Mouse (Mus musculus) cerebellum, postnatal 36 days (tissue): Measurements from ENCODE around the gene Slc4a5.
A peak's percentile ranks its signal among the peaks of the same experiment; 100 is the strongest.

Source experiments
- DNase-seq, 2 experiments: peaks; one replicate each; pipeline ENCODE4 v3.0.0; 2021 to 2022; ENCODE audit warnings: mixed read lengths in 2 of 2

Slc4a5 gene

GRCm38 (mm10) chr6:83233306-83233705 lies 13.7 kb downstream of the Slc4a5 start:
- DNase-seq: no peak

- DNase-seq: no peak
Measured at GRCm38 (mm10) chr6:83234280-83234741, 14.7 kb downstream of the Slc4a5 start.

DNA sequence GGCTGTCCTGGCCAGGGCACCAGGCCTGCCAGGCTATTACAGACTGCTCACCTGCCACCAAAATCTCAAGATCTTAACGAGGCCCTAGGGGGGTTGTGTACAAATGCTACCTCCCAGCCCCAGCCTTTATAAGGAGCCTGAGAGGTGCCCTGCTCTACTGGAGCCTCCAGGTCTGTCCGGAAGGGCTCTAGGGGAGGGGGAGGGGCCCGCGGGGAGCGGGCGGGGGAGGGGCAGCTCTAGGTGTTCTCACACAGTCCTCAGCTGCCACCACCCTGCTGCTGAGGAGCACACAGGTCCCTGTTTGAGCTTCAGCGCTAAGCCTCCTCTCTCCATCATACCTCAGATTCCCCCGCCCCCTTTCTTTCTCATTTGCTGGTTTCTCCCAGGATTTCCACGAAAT lies 17.5 kb downstream of the Slc4a5 start:
- no peak for DNase-seq

- DNase-seq: no peak
Measured at GRCm38 (mm10) chr6:83244422-83245061, 24.9 kb downstream of the Slc4a5 start.

DNA sequence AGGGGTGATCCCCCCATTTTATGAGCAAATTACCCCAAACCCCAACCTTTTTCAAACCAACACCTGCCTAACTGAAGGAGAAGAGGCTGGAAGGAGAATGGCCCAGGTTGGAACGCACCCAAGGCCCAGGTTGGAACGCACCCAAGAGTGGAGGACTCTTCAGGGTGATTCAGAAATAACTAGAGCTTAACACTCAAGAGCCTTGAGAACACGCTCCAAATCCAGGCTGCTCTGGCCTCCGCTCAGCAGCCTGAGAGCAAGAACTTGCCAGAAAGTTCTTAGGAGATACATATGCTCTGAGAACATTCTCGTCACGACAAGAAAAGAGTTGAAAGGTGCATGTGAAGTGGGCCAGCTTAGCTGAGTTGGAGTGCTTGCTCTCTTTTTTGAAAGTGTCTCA lies 25.5 kb downstream of the Slc4a5 start:
- peak; percentile 45 to 54 for DNase-seq

DNA sequence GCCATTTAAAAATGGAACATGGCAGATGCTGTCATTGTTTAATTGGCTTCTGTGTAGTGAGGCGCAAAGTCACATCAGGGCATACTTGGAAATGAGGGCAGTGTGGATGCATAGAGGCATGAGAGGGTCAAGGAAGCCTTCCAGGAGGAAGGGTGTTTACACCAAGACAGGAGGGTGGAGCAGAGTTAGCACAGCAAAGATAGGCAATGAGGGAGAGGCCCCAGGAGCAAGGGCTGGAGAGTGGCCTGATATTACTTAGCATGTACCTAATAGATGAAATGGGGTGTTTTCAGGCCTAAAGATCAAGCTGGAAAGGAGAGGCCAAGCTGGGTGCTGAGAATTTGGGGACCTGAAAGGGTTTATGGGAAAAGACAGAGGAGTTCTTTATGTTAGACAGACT lies 26.4 kb downstream of the Slc4a5 start:
- DNase-seq: no peak

- DNase-seq: no peak
Measured at GRCm38 (mm10) chr6:83246750-83247149, 27.1 kb downstream of the Slc4a5 start.

GRCm38 (mm10) chr6:83247153-83247552 lies 27.5 kb downstream of the Slc4a5 start:
- no peak for DNase-seq

- DNase-seq: no peak
Measured at GRCm38 (mm10) chr6:83254242-83254641, 34.6 kb downstream of the Slc4a5 start.

DNA sequence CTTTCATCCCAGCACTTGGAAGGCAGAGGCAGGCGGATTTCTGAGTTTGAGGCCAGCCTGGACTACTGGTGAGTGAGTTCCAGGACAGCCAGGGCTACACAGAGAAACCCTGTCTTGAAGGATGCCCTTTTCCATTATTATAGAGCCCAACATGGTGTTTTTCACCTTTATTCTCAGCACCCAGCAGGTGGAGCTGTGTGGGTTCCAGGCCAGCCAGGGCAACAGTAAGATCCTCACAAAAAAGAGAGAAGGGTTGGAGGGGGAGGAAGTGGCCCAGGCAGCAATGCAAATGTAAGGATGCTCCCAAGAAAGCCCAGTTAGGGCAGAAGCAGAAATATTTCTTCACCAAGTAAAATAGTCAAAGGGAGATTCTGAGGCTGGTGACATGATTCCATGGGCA lies 44.9 kb downstream of the Slc4a5 start:
- no peak for DNase-seq

GRCm38 (mm10) chr6:83265253-83265652 lies 45.6 kb downstream of the Slc4a5 start:
- no peak for DNase-seq

DNA sequence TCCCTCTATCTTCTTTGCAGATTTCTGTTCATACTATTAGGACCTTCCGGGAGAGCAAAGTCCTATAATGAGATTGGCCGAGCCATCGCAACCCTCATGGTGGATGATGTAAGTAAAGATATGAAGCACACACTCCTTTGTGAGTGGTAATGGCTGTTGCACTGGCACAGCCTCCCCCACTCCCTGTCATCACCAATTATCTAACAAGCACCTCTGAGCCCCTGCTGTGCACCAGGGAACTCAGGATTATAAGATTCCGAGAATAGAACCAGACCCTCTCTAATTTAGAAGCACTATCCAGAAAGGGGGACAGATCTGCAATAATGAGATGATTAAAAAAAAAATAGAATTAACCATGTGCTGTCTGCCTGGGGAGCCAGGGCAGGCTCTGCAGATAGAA lies 46.0 kb downstream of the Slc4a5 start:
- no peak for DNase-seq

DNA sequence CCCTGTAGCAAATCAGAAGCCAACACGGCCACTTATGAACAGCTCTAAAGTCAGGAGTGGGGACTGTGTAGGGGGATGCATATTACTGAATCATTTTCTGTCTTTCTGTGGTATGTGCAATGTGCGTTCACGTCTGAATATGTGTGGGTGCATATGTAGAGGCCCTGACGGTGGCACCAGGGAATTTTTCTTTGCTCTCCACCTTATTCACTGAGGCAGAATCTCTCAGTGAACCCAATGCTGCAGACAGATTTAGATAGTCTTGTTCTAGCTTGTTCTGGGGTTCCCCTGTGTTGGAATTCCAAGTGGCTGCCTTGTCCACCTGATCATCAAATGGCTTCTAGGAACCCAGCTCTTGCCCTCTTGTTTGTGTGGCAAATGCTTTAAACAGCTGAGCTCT lies 48.0 kb downstream of the Slc4a5 start:
- peak in 1 of 2 experiments; percentile 15 for DNase-seq

GRCm38 (mm10) chr6:83268144-83269010 lies 48.7 kb downstream of the Slc4a5 start:
- peak; percentile 89 to 91 for DNase-seq

DNA sequence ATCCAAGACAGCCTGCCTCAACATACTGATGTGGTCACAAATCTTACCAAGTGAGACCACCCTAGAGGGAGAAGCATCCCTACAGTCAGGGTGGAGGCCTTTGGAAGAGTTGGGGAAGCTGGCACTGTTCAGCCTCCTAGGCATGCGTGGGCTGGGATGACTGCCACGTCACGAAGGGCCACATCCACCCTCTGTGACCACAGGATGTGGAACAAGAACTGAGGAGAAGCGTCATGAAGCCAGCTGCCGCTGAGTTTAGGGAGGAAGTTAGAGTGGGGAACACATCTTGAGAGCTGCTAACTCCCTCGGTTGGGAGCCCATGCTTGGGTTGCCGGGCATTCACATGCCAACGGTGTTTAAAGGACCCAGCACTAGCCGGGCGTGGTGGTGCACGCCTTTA lies 54.1 kb downstream of the Slc4a5 start:
- DNase-seq: no peak

- no peak for DNase-seq
Measured at GRCm38 (mm10) chr6:83277151-83277550, 57.5 kb downstream of the Slc4a5 start.

- peak; percentile 23 to 24 for DNase-seq
Measured at GRCm38 (mm10) chr6:83278881-83279280, 59.3 kb downstream of the Slc4a5 start.

- DNase-seq: no peak
Measured at GRCm38 (mm10) chr6:83280256-83280955, 60.8 kb downstream of the Slc4a5 start.

- DNase-seq: no peak
Measured at GRCm38 (mm10) chr6:83300447-83301229, 81.0 kb downstream of the Slc4a5 start.

DNA sequence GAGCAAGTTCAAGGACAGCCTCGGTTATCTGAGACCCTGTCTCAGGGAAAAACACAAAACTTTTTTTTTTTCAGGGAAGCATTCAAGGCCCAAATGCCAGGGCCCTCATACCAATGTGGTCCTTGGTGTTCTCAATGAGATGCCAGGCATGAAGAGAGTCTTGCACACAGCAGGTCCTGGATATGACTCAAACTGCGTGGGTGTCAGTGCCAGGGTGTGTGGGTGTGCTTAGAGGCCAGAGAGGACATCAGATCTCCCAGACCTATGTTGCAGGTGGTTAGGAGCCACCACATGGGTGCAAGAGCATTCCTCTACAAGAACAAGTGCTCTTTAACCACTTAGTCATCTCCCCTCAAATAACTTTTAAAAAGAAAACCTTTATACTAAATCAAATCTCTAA lies 81.7 kb downstream of the Slc4a5 start:
- DNase-seq: no peak

DNA sequence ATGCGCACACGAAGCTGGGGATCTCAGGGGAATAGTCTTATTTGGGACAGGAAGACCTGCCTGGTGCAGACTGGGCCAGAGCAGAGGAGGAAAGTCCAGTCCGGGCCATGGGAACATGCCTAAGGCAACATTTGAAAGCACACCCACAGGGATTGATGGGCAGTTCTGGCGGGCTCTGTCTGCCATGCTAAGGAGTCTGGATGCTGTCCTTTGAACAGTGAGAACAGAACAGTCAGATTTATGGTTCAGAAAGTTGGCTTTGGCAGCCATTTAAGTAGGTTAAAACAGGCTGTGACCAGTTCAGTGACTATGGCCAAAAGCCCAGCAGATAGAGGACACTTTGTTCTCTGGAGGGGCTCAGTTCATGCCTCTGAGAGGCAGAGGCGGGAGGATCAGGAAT lies 82.6 kb downstream of the Slc4a5 start:
- no peak for DNase-seq

DNA sequence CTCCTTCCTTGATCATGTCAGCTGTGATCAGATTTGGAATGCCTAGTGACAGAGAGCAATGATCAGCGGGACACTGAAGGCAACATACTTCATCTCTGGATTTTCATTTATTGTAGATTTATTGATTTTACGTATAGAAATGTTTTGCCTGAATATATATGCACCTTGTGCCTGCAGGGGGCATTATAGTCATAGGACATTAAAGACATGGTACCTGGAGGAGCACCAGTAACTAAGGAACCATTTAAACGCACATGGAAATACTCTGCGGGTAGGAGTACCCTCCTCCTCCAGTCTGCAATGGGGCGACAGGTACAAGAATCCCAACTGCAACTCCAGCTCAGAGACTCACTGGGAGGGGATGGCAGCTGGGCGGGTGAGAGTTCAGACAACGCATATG lies 89.4 kb downstream of the Slc4a5 start:
- no peak for DNase-seq

- DNase-seq: no peak
Measured at GRCm38 (mm10) chr6:83311206-83311605, 91.6 kb downstream of the Slc4a5 start.
